Mouse (Mus musculus) testis, adult 10 weeks (tissue): ENCODE measurements around the gene Pou2f3. TPM values are rescaled to one million over a fixed set of nuclear protein-coding genes. Genes with fewer than 3 reads are reported as not detected.

ENCODE experiments used
- polyA plus RNA-seq: library from polyadenylated mRNA; stranded (reverse); fragments of 350-450 nt; fragmentation: Illumina TruSeq; extraction: RNeasy Lipid Tissue Mini Kit (QIAGEN cat#74804); gene quantifications from one replicate; pipeline ENCODE4 v1.2.3, GENCODE M21; 2014; ENCODE audit warnings: low read depth, low replicate concordance

Pou2f3 gene
- polyA plus RNA-seq, result 1.1 TPM

DNA sequence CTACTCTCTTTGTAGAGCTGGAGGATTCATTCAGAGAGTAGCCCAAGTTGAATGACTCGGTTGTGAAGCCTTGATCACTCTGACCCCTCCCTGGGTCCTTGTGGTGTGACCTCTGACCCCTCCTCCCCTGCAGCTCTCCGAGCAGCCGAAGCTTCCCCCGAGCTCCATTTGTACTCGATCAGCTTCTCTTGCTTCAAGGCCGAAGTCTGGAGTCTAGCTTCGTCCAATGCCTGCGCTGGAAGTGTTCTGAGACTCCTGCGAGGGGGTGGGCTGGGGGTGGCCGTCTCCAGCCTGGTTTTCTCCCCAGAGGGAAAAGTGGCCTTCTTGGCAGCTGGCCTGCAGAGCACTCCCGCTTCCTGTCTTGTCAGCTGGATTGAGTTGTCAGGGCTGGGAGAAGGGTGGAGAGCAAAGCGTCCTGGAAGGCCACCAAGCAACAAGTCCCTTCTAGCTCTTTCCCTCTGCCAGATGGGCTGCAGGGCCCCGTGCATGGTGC lies at the start of gene Pou2f3:
Gene Pou2f3, minus strand, starts transcription at position 180 of the 493 bp plus-strand sequence.

DNA sequence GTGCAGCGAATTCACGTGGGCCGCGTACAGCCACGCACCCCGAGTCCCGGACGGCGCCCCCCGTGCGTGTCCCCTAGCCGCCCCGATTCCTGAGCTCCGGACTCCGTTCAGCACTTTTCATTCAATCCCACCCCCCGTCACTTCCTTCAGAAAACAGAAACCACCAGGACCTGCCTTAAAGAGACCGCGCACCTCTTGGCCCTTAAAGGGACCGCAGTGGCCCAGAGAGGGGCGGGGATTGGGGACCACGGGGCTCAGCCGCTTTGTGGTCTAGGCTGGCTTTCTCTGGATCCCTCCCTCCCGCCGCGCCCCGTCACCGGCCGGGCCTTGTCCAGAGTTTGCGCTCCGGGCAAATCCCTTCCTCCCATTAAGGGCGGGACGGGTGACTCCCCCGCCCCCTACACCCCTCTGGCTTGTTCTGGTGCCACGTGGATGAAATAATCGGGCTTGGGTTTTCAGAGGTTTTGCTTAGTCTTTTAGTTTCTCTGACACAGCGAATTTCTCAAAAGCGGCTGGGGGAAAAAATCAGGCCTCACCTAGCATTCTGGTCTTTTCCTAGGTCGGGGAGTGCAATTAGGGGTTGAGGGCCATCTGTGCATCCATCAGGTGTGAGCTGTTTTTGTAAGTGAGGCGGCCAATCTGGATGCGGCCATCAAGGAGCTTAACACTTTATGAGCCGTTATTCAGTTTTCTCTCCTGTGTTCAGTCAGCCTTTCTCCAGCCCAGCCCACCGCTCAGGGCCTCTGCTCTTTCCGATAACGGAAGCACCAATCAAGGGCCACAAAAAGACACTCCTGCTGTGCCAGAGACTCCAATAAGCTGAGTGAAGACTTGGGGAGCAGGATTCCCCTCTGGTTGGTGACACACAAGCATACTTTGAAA lies 29.8 kb upstream of the Pou2f3 start, which contains the start of gene Oaf:
Gene Oaf, minus strand, starts transcription at position 200 of the 882 bp plus-strand sequence.

DNA sequence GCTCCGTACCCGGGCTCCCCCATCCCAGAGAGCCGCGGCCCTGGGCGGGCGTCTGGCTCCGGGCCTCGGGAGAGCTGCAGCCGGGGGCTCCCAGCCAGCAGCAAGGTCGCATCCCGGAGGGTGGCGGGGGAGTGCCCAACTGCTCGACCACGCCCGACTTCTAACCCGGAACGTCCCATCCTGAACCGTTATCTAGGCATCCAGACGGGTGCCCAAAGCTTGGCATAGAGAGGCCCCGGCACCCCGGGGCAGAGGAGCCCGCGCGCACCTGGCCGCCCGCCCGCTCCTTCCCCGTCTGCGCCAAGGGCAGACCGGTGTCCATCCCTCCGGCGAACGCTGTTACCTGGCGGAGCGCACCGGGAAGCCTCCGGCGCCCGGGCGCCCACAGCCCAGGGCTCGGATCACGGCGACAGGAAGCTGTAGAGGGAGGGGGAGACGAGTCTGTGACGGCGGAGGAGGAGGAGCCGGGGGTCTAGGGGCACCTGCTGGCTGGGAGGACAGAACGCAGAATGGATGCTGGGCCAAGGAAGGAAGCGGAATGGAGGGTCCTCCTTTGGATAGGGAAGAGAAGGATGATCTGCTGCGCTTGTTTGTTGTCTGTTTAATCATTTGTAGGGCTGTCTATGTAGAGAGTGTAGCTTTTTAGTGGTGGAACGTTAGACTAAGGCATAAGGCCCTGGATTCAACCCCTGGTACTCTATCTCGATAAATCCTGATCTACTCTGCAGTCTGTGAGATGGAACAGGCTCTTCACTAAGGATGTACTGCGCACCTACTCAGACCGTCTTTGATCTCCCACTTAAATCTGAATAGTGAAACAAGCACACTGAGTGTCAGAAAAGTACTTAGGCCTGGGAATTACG lies 93.8 kb downstream of the Pou2f3 start, which contains the start of gene Tmem136:
Gene Tmem136, minus strand, starts transcription at position 437 of the 863 bp plus-strand sequence.

DNA sequence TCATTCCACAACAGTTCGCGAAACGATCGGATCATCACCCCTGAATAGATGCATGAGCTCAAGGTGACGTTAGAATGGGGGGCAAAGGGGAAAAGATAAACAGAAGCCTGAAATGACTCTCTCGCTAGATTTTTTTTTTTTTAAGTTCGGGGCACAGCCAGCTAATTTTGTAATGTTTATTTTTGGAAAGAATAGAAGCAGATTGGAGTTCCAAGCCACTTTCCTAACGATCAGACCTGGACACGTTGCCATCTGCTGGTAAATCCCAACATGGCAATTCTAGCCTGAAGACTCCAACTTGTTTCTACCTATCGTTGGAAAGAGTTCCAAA lies 103.0 kb downstream of the Pou2f3 start, which contains the start of gene Arhgef12:
Gene Arhgef12, minus strand, starts transcription at position 53 of the 331 bp plus-strand sequence.

Other genes starting within 250 kb of the Pou2f3 start
- 12.2 TPM for gene Arhgef12, start 103.1 kb downstream of the Pou2f3 start, polyA plus RNA-seq
- gene Tmem136, start 93.8 kb downstream of the Pou2f3 start, polyA plus RNA-seq, result 0.48 TPM
- not detected for gene Oaf, start 29.5 kb upstream of the Pou2f3 start, polyA plus RNA-seq
- gene Trim29, start 100.5 kb upstream of the Pou2f3 start, polyA plus RNA-seq, result not detected